Mouse (Mus musculus) central nervous system, embryonic 18 days (tissue): Measurements from ENCODE around the gene Cmtm4. TPM values are rescaled to one million over a fixed set of nuclear protein-coding genes. Genes with fewer than 3 reads are reported as not detected.

Experiments
- polyA plus RNA-seq: library from polyadenylated mRNA; depleted of rRNA; stranded (reverse); fragments of >200 nt; gene quantifications from 2 replicates; pipeline ENCODE4 v1.2.3, GENCODE M21; 2012; rRNA removed

The Cmtm4 gene
- polyA plus RNA-seq, result 24.1 and 24.6 TPM in 2 replicates

GRCm38 (mm10) chr8:104395703-104396357 is at the start of gene Cmtm4:
TSS of gene Cmtm4 (minus strand) at chr8:104395807.

DNA sequence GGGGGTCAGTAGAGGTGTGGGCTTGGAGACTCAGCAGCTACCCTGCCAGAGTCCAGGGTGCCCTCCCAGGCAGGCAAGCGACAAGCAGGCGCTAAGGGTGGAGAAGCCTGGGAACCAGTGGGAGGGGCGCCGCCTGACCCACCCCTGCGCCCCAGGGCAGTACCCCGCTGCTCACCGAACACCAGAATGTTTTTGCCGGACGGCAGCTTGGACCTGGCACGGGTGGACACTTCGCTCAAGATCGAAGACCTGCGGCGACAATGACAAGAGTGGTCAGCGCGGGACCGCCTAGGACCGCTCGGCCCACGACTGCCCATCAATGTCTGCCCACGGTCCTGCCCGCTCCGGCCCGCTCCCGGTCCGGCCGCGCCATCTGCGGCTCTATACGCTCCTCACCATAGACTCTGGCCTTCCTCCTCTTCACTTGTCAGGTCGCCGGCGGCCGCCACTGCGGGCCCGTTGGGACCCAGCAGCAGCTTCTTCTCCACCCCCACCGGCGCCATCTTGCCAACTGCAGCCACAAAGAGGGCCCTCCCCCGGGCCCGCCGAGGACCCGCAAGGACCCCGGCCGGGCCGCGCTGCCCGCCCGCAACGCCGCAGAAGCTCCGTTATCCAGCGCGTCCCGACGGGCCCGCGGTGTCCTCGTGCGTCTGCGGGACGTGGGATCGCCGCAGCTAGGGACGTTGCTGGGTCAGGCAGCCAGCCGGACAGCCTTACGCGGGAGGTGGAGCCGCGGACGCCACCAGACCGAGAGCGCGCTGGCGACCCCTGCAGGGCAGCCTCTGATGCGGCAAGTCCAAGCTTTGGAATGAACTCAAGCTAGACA is 46.9 kb upstream of the Cmtm4 start, which contains the start of gene Dync1li2:
Dync1li2 (minus strand) TSS at position 749 of the 826 bp plus-strand sequence.

DNA sequence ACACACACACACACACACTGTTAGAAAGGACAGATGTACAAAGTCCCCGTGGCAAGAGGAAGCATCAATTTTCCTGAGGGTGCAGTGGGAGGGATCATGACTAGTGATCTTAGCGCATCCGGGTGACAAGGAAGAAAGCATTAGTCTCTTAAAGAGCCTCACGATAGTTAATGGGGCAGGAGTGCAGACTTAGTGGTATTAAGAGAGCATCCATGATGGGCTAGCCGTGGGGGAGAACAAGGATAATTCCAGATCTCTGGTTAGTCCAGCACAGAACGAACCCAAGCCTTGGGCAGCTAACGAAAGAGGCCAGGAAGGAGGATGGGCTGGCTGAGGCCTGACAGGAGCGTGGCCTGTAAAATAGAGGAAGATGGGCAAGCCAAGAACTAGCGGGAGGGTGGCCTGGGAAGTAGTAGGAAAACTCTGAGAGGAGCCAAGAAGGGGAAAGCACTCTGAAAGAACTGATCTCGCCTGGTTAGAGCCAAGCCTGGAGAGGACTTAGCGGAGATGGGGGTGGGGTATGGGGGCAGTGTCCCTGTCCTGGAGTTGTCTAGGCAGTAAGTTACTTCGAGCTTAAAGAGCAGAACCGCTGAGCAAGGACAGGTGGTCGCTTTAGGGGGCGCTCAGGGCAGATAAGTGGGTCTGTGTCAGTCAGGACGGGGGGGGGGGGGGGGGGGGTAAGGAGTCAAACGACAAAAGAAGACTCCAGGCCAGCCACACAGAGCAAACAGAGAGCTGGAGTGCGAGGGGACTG is 56.2 kb downstream of the Cmtm4 start, which contains the start of gene Cmtm3:
Cmtm3 (plus strand) TSS at position 182 of the 754 bp plus-strand sequence.

DNA sequence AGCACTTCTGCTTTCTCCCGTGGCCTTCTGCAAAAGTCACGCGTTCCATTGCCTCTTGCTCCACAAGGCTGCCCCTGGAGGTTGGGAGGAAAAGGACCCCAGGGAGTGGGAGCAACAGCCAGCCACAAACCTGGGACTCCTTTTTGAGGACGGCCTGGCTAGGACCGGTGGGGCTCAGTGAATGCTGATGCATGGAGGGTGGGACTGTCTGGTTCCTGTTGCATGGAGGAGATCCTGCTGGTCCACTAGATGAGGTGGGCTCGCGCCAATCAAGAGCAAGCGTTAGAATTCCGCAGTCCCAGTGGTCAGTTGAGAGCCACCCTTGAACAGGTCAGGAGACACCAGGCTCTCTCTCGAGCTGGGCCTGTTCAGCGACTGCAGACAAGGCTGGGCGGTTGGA is 73.7 kb downstream of the Cmtm4 start, which contains the start of gene Cmtm2b:
Cmtm2b (plus strand) TSS at position 301 of the 400 bp plus-strand sequence.

GRCm38 (mm10) chr8:104321267-104321666 is 74.3 kb downstream of the Cmtm4 start, which contains the start of gene Gm11020:
TSS of gene Gm11020 (plus strand) at chr8:104321567.

GRCm38 (mm10) chr8:104309441-104310155 is 86.0 kb downstream of the Cmtm4 start, which contains the start of the genes Gm45711 and Cmtm1:
TSS of gene Gm45711 (minus strand) at chr8:104310081.
TSS of gene Cmtm1 (minus strand) at chr8:104310145.

Other genes starting within 250 kb of the Cmtm4 start
- 25.1 and 27.4 TPM in 2 replicates for gene Bean1, start 225.4 kb downstream of the Cmtm4 start, polyA plus RNA-seq
- gene Tk2, start 147.2 kb downstream of the Cmtm4 start, polyA plus RNA-seq, result 43.6 and 44.3 TPM in 2 replicates
- 44.5 and 47.3 TPM in 2 replicates for gene Cklf, start 144.9 kb downstream of the Cmtm4 start, polyA plus RNA-seq
- not detected in 2 replicates for gene Cmtm2a, start 102.6 kb downstream of the Cmtm4 start, polyA plus RNA-seq
- gene Gm45711, start 85.7 kb downstream of the Cmtm4 start, polyA plus RNA-seq, result not detected in 2 replicates
- 0.10 TPM in 1 of 2 replicates, not detected in the other for gene Cmtm1, start 85.7 kb downstream of the Cmtm4 start, polyA plus RNA-seq
- not detected in 2 replicates for gene Gm11020, start 74.2 kb downstream of the Cmtm4 start, polyA plus RNA-seq
- gene Cmtm2b, start 73.6 kb downstream of the Cmtm4 start, polyA plus RNA-seq, result not detected in 2 replicates
- gene Cmtm3, start 56.4 kb downstream of the Cmtm4 start, polyA plus RNA-seq, result 48.1 and 55.4 TPM in 2 replicates
- 108 and 110 TPM in 2 replicates for gene Dync1li2, start 47.2 kb upstream of the Cmtm4 start, polyA plus RNA-seq
- gene Terb1, start 114.1 kb upstream of the Cmtm4 start, polyA plus RNA-seq, result 0.52 and 0.80 TPM in 2 replicates
- 91.5 and 98.5 TPM in 2 replicates for gene Nae1, start 138.8 kb upstream of the Cmtm4 start, polyA plus RNA-seq
- 2.6 and 2.8 TPM in 2 replicates for gene Car7, start 138.9 kb upstream of the Cmtm4 start, polyA plus RNA-seq
- 7.8 and 8.0 TPM in 2 replicates for gene Pdp2, start 195.6 kb upstream of the Cmtm4 start, polyA plus RNA-seq
- gene Cdh16, start 228.6 kb upstream of the Cmtm4 start, polyA plus RNA-seq, result not detected in 2 replicates
- 3.3 and 5.1 TPM in 2 replicates for gene Rrad, start 235.5 kb upstream of the Cmtm4 start, polyA plus RNA-seq
- gene Ciao2b, start 246.2 kb upstream of the Cmtm4 start, polyA plus RNA-seq, result 78.0 and 96.6 TPM in 2 replicates